Mouse (Mus musculus) urinary bladder, postnatal 4 days (tissue): ENCODE results near the gene Rnf126.

Experiments used
- DNase-seq, 2 experiments: peaks; one replicate each; pipeline ENCODE4 v3.0.0; 2021 to 2022; ENCODE audit warnings: low spot score in 2 of 2

Rnf126 gene

DNA sequence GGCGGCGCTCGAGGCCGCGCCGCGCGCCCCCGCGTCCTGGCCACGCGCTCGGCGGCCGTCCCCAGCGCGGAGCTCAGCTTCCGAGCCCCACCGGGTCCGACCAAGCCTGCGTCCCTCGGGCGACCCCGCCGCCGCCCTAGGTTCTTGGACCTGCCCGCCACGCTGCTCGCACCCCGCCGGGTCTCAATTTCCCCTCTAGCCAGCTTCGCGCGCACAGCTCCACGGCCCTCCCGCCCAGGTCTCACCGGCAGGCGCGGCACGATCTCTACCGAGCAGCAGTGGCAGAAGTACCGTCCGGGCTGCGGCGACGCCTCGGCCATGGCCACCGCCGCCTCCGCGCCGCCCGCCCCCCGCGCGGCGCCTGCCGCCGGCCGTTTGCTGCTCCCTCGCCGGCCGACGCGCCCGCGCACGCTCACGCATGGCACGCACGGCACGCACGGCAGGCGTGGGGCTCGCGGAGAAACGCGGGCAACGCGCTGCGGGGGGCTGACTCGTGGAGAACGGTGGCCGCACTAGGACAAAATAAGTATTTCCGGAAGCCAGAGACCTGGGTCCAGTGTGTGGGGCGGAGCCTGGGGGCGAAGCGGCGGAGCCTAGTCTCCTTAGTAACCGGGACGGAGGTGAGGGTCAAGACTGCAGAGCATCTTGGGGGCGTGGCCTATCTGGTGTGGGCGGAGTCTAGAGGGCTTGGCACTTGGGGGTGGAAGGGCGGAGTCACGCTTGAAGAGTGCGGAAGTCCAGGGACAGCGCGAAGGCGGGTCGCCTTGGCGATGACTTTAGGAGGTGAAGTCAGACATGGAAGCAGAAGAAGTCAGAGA, at the start of gene Rnf126:
Rnf126 (minus strand) TSS at position 445 of the 818 bp plus-strand sequence.
- DNase-seq = peak; percentile 99 to 100

GRCm38 (mm10) chr10:79815671-79816494, 49.1 kb upstream of the Rnf126 start:
- DNase-seq = no peak

DNA sequence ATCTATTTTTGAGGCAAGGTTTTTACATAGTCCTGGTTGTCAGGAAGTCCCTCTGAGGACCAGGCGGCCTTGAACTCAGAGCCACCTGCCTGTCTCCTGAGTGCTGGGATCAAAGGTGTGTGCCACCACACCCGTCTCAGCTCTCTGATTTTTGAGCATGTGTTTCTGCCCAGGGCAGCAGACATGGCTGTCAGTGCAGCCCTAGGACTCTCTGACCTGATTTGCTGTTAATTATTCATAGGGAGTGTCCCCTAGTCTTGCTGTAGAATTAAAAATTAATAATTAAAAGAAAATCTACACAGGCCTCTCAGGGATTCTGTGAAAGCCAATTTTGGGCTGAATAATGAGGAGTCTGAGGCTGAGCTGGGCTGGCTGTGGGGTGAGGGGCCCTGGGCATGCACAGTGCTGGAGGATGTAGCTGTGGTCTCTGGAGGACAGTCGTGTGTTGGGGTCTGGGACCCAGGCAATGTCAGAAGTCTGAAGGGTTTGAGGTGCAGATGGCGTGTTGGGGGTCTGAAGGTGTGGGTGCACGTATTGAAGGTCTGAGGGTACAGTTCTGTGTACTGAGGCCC, 47.6 kb upstream of the Rnf126 start:
- no peak for DNase-seq

DNA sequence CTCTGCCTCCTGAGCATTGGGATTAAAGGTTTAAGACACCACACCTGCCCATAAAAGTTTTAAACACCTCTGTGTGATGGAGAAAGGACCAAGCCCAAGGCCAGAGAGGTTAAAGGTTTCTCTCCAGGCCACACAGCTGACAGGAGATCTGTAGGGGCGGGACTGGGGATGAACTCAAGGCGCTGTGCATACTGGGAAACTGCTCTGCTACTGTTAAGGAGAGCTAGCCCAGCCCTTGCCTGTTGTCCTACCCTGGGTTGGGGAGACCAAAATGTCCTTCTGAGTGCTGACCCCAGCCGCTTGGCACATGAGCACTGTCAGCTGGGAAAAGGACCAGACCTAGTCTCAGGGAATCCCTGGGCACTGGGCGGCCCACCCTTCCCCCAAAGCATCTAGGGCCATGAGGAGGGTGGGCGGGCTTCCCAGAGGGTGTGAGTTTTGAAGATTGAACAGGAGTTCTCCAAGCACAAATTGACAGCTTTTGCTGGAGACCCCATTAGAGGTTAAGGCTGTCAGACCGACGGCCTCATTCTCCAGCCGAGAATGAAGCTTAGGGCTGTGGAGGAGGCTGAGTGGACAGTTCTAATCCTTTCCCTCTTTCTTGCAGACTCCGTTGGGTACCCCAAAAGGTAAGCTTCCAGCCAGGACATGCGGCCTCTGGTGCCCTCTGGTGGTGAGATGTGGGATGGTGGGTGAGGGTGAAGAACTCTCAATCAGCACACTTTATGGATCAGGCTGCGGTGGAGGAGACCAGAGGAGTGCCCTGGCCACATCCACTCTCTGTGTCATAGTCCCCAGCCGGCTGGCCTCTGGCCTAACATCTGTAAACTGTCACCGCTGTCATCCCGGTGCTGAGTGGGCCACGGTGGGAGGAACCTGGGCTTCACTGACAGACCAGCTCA, 45.2 kb upstream of the Rnf126 start:
- peak; percentile 74 to 90 for DNase-seq

DNA sequence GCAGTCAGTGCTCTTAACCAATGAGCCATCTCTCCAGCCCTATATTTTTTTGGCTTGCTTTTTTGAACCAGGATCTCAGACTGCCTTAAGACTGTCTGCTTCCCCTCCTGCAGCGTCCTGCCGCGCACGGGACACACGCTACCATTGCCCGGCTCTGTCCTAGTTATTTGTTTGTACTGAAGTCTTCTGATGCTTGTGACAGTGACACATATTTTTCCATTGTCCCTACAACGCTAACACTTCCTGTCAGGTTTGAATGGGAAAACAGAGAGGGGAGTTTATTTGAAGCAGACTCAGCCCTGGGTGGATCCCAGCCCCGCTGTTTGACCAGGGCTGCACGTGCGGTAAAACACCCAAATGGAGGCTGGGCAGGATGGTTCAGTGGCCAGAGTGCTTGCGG, 42.0 kb upstream of the Rnf126 start:
- DNase-seq = no peak

GRCm38 (mm10) chr10:79807826-79808225, 41.1 kb upstream of the Rnf126 start:
- no peak for DNase-seq

- no peak for DNase-seq
Observed at GRCm38 (mm10) chr10:79806972-79807371, 40.2 kb upstream of the Rnf126 start.

DNA sequence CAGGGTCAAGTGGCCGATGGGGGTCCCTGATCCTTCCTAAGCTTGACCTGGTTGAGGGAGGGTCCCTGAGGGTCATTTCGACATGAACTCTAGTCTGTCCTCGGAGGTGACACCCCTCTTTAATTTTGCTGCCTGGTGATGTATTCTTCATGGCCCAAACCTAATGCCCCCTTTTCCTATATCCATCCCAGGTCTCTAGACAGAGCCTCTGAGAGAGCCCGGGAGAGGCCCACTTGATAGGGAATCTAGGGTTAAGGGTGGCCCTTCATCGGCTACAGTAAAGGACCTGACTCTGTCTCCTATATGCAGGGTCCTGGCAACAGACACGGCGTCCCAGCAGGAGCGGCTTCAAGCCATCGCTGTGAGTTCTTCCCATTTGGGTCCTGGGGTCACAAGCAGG, 39.6 kb upstream of the Rnf126 start:
- no peak for DNase-seq

DNA sequence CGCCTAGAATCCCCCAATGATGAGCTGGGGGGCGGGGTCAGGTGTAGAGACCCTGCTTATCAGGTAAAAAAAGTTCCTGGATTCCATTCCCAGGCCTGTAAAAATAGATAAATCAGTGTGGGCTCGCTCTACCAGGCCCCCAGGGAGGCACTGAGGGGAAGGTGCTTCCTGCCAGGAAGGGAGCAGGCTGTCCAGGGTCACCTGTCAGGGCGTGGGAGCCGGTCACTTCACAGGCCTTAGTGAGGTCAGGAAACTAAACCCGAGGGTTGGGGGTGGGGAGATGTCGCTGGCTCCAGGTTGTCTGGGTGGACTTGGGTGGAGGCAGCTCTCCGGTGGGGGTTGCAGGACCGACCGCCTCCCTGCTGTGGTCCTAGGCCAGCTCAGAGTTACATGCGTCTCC, 38.9 kb upstream of the Rnf126 start:
- no peak for DNase-seq

GRCm38 (mm10) chr10:79803716-79804323, 37.1 kb upstream of the Rnf126 start:
- DNase-seq = no peak

GRCm38 (mm10) chr10:79802331-79802971, 35.7 kb upstream of the Rnf126 start:
- no peak for DNase-seq

DNA sequence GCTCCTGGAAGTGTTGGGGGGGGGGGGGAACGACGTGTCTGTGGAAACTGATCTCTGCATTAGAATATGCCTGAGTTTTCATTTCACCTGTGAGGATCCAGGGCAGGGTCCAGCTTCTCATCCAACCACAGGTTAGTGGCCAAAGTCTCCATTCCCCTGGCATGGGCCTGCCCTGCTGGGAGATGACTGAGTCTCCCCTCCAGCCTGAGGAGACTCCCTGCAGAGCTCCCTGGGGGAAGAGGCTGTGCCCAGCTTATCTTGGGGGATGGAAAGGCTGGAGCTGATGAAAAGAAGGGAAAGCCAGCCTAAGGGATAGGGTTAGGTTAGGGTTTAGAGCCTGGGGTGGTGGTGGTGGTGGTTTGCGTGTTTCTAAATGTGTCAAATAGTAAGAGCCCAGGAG, 35.1 kb upstream of the Rnf126 start:
- DNase-seq = no peak

DNA sequence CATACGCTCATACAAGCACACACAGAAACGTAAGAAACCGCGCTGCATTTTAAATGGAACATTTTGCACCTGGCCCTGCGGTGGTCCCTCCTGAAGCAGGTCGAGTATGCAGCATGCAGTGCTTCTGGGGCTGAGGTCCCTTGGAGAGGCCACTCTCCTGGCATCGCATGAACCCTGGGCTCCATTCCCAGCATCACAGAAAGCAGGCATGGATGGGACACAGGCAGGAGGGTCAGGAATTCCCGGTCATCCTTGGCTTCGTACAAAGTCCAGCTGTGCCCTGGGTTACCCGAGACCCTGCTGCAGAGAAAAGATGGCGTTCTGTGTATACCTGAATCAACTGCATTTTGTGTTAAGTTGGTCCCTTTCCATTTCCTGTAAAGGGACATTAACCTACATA, 33.8 kb upstream of the Rnf126 start:
- DNase-seq = no peak

DNA sequence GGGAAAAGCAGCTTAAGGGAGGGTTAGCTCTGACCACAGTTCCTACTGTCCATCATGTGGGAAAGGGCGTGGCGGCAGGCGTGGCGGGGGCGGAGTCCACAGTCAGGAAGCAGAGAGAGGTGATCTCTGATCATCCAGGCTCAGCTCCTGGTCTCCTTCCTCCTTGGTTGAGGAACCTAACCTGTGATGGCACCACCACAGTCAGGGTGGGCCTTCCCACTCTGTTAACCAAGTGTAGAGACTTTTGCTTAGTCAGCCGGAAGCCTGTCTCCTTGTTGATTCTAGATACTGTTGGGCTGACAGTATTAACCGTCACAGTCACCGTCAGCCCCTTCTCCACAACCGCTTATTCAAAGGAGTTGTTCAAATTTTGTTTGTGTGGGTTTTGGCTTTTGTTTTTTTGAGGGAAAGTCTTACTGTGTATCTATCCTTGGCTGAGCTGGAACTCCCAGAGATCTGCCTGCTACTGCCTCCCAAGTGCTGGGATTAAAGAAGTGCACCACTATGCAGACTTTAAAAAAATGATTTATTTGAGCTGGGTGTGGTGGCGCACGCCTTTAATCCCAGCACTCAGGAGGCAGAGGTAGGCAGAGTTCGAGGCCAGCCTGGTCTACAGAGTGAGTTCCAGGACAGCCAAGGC, 31.7 kb upstream of the Rnf126 start:
- DNase-seq = no peak

DNA sequence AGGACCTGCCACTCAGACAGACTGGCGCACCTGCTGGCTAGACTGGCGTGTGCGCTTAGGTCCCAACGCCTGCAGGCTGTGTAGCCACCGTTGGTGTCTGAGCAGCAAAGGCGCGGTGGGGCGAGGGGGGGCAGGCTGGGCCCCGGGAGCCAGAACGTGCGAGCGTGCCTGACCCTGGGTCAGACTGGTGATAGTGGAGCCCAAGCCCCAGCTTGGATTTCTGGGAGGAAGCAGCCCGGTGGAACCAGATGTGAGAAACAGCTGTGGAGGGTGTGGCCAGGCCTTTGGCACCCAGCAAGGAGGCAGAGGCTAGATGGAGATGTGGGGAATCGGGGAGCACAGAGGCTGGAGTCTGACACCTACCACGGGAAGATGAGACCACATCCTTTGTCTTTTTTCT, 30.6 kb upstream of the Rnf126 start:
- no peak for DNase-seq

GRCm38 (mm10) chr10:79795905-79796304, 29.2 kb upstream of the Rnf126 start:
- DNase-seq = no peak

GRCm38 (mm10) chr10:79794491-79794931, 27.8 kb upstream of the Rnf126 start:
- peak; percentile 71 to 75 for DNase-seq

DNA sequence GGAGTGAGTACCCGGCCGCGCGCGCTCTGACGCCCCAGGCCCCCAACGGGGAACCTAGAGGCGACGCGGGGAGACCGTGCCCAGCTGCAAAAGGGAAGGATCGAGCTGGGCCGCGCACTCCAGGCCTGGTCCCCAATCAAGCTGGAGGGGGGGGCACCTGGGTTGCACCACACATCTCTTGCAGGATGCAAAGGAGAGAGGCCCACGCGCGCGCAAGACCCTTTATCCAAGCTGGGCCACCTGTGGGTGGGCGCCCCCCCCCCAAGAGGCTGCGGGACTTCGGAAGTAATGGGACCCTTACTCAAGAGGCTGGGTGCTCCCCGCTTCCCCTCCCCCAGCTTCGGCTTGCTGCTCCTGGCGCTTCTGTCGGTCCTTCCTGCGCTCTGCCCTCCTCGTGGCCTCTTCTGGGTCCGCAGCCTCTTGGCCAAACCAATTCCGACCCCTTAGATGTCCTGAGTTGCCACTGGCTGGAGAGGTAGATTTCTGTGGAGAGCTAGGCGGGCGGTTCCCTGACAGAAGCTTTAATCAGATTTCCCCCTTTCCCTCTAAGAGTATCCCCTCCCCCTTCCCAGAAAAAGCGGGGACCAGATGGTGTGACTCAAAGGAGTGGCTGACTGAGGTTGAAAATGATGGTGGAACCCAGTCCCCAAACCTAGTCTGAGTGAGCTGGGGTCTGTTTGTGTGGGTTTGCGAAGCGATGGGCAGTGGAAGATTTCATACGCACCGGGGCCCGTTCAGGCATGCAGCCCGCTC, 27.2 kb upstream of the Rnf126 start:
- no peak for DNase-seq

DNA sequence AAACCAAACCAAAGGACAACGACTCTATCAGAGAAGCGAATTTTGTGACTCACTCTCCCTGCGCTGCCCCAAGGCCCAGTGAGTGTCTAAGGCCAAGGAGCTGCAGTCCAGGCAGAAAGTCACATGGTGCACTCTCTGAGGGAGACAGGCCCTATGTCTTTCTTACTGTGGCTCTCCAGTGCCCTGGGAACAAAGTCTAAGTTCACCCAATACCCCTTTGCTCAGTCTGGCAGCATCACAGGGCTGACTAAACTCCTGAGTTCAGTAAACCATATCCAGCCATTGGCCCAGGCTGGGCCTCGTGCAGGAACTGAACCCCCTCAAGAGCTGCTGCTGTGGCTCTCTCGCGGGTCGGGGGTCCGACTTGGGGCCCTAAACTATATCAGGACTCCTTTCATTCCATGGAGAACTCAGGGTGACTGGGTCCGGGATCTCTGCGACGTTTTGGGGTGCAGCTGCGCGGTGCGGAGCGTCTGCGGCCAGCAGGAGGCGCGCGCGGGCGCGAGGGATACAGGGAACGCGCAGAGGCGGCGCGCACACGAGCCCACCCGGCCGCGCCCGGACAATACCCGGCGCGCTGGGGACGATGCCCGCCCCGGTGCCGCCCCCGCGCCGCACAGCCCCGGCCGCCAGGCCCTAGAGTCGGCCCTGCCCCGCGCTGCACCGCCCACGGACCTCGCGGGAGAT, 26.4 kb upstream of the Rnf126 start, which contains the start of gene Palm:
Palm (plus strand) TSS at position 522 of the 687 bp plus-strand sequence.
- DNase-seq = peak; percentile 70 to 80
